Mouse (Mus musculus): ENCODE measurements at regions not wholly inside any gene's neighbourhood (a gene's known extent, or its start where the extent isn't known, plus 50 kb on each side); places are given as distances from the start of the nearest gene placed in this dataset.
A peak's percentile ranks its signal among the peaks of the same experiment; 100 is the strongest.

DNA sequence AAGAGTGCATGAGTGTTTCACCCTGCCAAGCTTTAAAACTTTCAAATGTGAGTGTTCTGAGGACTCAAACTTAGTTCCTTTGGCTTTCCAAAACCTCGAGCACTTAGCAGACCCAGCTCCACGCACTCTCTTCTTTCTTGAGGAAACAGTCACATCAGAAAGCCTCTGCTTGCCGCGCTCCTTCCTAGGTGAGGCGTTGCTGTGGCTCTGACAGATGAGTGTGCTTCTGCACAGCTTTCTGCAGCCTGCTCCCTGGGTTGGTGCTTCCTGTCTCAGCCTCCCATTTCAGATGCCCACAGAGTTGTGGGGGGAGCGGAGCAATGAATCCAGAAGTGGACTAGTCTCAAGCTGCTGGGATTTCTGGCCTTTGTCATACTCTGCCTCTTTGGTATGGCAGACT lies 95.3 kb upstream of the Id2 start:
- no peak for DNase-seq (ENCODE audit: low read depth, low spot score)

DNA sequence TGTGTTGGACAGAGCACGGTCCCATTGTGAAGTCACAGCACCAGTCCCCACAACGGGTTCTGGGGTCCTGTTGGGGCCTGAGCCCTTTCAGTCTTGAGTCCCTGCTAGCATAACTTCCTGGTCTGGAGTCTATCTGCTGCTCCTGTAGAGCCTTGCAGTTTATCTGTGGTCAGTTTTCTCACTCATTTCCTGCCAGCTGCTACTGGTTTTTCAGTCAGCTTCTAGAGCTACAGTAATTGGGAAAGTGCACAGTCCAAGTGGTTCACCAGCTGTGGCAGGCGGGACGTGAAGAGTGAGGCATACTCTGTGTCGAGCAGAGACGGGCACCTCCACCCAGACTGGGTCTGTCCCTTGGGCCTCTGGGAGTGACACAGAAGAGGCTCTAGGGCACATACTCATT lies 93.4 kb upstream of the Id2 start:
- no peak for DNase-seq (ENCODE audit: low read depth, low spot score)

DNA sequence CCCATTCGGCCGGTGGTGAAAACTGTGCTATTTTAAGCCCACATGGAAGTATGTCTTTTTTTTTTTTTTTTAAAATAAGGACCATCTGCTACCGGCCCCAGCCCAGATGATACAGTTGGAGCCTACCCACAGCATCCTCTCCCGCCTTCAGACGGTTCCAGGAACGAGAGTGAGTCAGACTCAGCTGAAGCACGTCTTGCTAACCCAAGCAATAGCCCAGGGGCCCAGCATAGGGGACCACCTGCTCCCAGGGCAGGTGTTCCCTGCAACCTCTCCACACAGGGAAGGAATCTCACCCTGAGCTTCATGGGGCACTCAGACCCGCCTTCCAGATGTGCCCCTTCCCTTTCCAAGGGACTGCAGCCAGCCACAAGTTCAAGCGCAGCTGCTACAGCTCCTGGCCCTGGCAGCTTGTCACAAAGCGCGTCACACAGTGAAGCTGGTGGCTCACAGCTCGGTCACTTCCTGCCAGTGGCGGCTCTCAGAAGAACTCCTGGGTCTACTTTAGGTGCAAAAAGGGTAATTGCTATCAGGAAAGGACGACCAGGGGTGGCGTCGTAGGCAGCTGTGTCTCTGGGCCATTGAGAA lies 92.3 kb upstream of the Id2 start:
- no peak for DNase-seq (ENCODE audit: low read depth, low spot score)

DNA sequence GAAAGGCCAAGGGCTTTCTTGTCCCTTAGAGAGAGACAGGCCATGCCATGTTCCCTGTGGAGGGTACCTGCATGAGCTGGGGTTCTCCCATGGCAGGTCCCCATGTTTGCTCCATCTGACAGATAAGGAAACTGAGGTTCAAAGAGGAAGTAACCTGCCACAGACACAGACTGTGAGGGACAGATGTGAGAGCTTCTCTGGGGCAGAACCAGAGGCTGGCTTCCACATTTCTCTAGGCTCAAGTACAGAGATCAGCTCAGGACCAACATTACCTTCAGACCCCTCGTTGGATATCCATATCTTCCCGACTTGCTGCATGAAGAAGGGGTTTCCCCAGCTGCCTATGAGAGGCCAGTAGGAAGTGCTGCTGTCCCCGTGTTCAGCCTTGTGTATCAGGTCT lies 91.6 kb upstream of the Id2 start:
- DNase-seq (ENCODE audit: low read depth, low spot score), result no peak

- DNase-seq (ENCODE audit: low read depth, low spot score), result no peak
Measured at GRCm38 (mm10) chr12:25187216-25187615, 90.3 kb upstream of the Id2 start.

GRCm38 (mm10) chr12:25182680-25183079 lies 85.7 kb upstream of the Id2 start:
- no peak for DNase-seq (ENCODE audit: low read depth, low spot score)

DNA sequence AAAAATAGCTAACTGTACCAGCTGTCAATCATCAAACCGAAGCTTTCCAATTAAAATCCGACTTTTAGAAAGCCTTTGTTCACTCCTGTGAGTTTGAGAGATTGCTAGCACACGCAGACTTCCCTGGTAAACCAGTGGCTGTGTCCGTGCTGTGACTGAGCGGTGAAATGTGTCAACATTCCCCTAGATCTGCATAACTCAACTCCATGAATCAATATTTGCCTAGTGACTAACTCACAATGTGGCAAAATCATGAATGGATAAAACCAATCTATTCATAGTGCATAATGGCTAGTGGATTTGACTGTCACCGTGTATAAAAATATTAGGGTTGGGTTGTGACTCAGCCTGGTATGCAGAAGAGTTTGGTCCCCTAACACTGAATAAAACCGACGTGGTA lies 84.4 kb upstream of the Id2 start:
- no peak for DNase-seq (ENCODE audit: low read depth, low spot score)

DNA sequence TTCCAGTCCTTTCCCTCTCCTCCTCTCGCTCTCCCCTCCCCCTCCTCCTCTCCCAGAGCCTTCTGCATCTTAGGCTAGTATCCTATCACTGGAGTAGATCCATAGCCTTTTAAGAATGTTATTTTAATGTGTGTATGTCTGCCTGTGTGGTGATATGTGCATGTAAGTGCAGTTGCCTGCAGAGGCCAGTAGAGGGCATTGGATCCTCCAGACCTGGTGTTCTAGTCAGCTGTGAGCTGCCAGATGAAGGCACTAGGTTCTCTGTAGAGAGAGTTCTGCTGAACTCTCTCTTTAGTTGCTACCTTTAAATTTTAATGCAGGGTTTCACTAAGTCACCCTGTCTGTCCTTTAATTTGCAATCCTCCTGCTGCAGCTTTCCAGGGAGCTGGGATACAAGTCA lies 83.9 kb upstream of the Id2 start:
- DNase-seq (ENCODE audit: low read depth, low spot score), result peak; percentile 37

GRCm38 (mm10) chr12:25180289-25180688 lies 83.3 kb upstream of the Id2 start:
- DNase-seq (ENCODE audit: low read depth, low spot score), result no peak

DNA sequence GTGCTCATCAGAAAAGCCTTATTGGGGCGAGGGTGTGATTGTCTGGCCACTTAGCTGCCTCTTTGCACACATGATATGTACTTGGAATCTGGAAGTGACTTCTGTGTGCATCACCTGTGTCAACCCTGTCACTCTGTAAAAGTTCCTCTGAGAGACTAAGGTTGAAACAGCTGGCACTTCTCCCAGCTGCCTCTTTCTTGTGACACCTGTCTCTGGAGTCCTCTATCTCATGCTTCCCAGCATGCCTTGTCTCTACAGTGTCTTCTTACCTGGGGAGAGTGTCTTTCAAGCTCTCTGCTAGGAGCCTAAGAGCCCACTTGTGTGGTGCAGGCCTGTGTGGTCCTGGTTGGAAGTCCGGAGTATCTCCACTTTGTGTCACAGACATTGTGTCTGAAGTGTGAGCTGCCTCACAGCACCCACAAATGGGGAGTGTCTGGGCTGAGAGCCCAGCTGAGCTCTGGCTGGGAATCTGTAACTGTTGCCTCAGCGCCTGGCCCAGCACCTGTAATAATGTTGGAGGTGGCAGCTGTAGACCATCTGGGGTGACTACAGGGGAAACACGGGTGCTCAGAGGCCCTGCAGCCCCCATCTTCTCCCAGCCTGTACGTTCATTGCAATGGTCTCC lies 81.7 kb upstream of the Id2 start:
- DNase-seq (ENCODE audit: low read depth, low spot score), result no peak

GRCm38 (mm10) chr12:25177827-25178226 lies 80.9 kb upstream of the Id2 start:
- DNase-seq (ENCODE audit: low read depth, low spot score), result no peak

DNA sequence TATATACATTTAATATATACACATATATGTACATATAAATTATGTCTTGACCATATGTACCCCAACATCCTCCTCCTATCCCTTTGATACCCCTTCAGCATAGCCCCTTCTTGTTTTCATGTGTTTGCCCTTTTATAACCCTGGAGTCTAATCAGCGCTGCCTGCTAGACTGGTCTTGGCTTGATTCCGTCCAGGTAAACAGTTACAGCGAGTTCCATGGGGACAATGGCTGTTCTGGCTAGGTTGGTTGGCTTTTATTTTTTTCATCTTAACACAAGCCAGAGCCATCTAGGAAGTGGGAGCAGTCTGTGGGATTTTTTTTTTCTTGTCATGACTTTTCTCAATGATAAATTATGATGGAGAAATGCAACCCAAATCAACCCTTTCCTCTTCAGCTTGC lies 79.6 kb upstream of the Id2 start:
- no peak for DNase-seq (ENCODE audit: low read depth, low spot score)

DNA sequence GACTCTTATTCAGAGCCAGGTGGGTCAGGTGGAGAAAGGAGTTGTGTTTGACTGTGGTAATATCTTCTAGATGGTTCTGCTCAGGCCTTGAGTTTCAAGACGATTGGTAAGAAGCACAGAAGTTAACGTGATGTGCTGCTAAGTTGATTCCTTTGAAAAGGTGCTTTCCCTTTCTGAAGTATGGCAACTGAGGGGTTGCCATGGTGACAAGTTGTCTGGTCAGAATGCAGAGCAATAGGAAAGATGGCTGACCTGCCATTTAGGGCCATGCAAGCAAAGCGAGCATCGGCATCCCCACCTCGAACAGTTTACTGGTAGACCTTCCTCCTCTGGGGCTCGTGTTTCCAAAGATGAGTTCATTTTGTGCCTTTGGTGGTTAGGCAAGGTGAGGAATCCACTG lies 76.1 kb upstream of the Id2 start:
- no peak for DNase-seq (ENCODE audit: low read depth, low spot score)

- no peak for DNase-seq (ENCODE audit: low read depth, low spot score)
Measured at GRCm38 (mm10) chr12:25172450-25172849, 75.5 kb upstream of the Id2 start.

- no peak for DNase-seq (ENCODE audit: low read depth, low spot score)
Measured at GRCm38 (mm10) chr12:25169611-25170010, 72.7 kb upstream of the Id2 start.

- DNase-seq (ENCODE audit: low read depth, low spot score), result no peak
Measured at GRCm38 (mm10) chr12:25168213-25168545, 71.2 kb upstream of the Id2 start.

DNA sequence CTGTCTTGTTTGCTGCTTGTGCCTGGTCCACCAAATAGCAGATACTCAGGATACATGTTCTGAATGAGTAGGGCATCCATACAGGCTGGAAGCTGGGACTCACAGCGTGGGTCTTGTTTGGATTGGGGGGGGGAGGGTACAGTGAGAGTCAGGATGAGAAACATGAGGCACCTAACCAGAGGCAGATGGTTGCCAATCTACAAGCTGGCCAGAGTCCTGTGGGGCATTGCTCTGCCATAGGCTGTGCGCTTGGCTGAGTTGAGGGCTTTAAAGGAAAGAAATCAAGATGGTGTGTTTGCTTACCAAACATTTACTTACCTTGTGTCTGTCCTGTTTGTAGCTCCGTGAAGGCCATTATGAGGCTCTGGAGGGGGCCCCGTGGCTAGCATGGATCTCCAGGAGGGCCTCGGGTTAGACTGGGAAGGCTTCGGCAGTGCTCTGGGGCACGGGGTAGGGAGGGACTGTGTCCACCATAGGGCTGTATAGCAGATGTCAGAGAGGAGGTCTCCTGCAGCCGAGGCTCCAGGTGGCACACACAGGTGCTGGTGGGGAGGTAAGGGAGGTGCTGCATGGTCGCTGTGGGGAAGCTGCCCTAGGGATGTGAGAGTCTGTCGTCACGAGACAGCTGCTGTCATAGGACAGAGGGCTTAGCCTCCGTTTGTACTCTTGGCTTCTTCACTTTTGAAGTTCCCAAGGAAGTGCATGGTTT lies 70.7 kb upstream of the Id2 start:
- DNase-seq (ENCODE audit: low read depth, low spot score), result no peak

DNA sequence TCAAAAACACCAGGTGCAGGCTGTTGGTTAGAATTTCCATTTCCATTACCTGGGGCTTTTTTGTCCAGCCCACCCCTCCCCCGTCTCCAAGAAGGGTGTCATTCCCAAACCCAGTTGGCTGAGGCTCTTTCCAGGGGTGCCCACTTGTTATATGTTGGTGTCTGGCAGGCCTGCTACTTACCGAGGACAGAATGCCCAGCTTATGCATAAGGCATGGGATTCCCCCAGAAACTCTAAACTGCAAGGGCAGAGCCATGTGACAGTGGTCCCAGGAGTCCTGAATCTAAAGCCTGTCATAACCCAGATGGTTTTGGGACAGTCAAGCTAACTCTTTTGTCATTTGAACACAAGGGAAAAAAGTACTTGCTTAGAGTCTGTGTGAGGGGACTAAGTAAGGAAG lies 69.6 kb upstream of the Id2 start:
- DNase-seq (ENCODE audit: low read depth, low spot score), result no peak

DNA sequence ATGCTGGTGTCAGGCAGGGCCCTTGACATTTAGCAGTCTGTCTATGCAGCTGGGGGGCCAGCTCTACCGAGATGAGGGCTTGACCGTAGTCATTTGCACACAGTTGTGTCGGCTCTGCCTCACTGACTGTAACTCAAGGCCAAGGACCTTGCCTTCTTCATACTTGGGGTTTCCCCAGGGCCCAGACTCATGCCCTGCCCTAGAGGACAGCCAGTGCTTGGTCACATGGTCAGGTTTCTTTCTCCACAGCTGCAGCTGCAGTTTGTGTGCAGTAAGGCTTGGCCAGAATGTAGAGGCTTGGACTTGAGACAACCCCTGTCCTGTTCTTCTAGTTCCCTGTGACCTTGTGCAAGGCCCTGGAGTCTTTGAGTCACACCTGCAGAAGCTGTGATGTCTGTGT lies 68.7 kb upstream of the Id2 start:
- no peak for DNase-seq (ENCODE audit: low read depth, low spot score)

- DNase-seq (ENCODE audit: low read depth, low spot score), result no peak
Measured at GRCm38 (mm10) chr12:25164724-25165123, 67.8 kb upstream of the Id2 start.

GRCm38 (mm10) chr12:25163541-25163940 lies 66.6 kb upstream of the Id2 start:
- DNase-seq (ENCODE audit: low read depth, low spot score), result no peak

GRCm38 (mm10) chr12:25162843-25163242 lies 65.9 kb upstream of the Id2 start:
- DNase-seq (ENCODE audit: low read depth, low spot score), result no peak

DNA sequence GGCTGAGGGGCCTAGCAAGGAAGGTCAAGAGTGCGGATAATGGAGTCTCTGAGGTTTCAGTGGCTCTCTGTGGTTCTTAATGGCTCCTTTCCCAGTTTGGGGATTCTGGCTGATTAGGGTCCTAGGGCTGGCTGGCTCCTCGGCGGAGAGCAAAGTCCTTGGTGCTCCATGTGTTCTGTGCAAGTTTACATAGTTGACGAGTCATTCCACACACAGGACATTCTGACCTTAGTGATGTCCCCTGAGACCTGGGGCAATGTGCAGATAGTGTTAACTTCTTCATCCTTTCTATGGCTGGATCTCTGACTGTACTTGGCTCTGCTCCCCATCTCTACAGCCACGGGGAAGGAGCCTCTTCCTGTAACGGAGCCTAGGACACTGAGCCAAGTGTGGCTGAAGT lies 65.0 kb upstream of the Id2 start:
- DNase-seq (ENCODE audit: low read depth, low spot score), result no peak

All from ES-CJ7 (cell line).